In genomic region chr2:34770951-34771350, GRCm38 (mm10) we compare ENCODE assay signal across 8 mouse cellular contexts. TPM values are rescaled to one million over a fixed set of nuclear protein-coding genes. Genes with fewer than 3 reads are reported as not detected.
DNase-seq lines count a peak whose midpoint lies in the region; ATAC-seq and TF ChIP-seq lines count a peak whose summit lies in the region.

No protein-coding gene starts in this region.

- peaks cover 47% of the 10 kb centered on the region for H3K36me3 ChIP-seq in erythroblast, embryonic 14.5 days (ENCODE audit: control insufficient read depth)
- H3K36me3 ChIP-seq in spleen, adult 2 months (ENCODE audit: control insufficient read depth, insufficient read depth, low read length): peaks cover 25% of the 10 kb centered on the region
- H3K36me3 ChIP-seq in liver, embryonic 11.5 days (ENCODE audit: control insufficient read depth, insufficient read depth, low read length): peaks cover 26% of the 10 kb centered on the region
- peaks cover 7% of the 10 kb centered on the region for H3K36me3 ChIP-seq in stomach, postnatal 0 days (ENCODE audit: control insufficient read depth, insufficient read depth, low read length)

- no peaks in the 10 kb centered on the region for H3K27me3 ChIP-seq in erythroblast, embryonic 14.5 days (ENCODE audit: control insufficient read depth)
- no peaks in the 10 kb centered on the region for H3K27me3 ChIP-seq in spleen, adult 2 months (ENCODE audit: control insufficient read depth, insufficient read depth, low read length)
- H3K27me3 ChIP-seq in liver, embryonic 11.5 days (replicated peaks; ENCODE audit: control insufficient read depth, insufficient read depth, low read length): no peaks in the 10 kb centered on the region
- no peaks in the 10 kb centered on the region for H3K27me3 ChIP-seq in stomach, postnatal 0 days (ENCODE audit: control insufficient read depth, insufficient read depth, low read length)

- H3K4me3 ChIP-seq in erythroblast, embryonic 14.5 days (replicated peaks): peak overlapping the region; percentile 74
- peak overlapping the region; percentile 89 for H3K4me3 ChIP-seq in spleen, adult 2 months (ENCODE audit: extremely low read depth, insufficient read depth, insufficient read length)
- peak overlapping the region; percentile 99 for H3K4me3 ChIP-seq in liver, embryonic 11.5 days (ENCODE audit: low read depth, low read length)
- peak overlapping the region; percentile 85 for H3K4me3 ChIP-seq in stomach, postnatal 0 days (ENCODE audit: low read depth, low read length)

- no peak for ATAC-seq in erythroblast, adult 5-6 weeks (replicated peaks; ENCODE audit: low FRiP score, poor library complexity, severe bottlenecking)
- ATAC-seq in liver, embryonic 11.5 days (replicated peaks; ENCODE audit: low FRiP score): no peak
- no peak for ATAC-seq in stomach, postnatal 0 days (ENCODE audit: low FRiP score, low TSS enrichment)

- no peak for TF ChIP-seq CTCF in spleen, adult 2 months (IDR thresholded peaks at IDR 0.05; ENCODE audit: extremely low read depth, insufficient read depth, insufficient read length, insufficient replicate concordance)
- no peak for TF ChIP-seq CTCF in stomach, postnatal 0 days (IDR thresholded peaks at IDR 0.05; ENCODE audit: low read depth)

- H3K4me2 ChIP-seq in liver, embryonic 11.5 days: peak overlapping the region; percentile 72
- H3K4me2 ChIP-seq in stomach, postnatal 0 days (replicated peaks; ENCODE audit: low read depth): peak overlapping the region; percentile 48

- TF ChIP-seq POLR2A in spleen, adult 2 months (IDR thresholded peaks at IDR 0.05; ENCODE audit: low read depth, low read length): no peak

- H3K9me3 ChIP-seq in erythroblast, embryonic 14.5 days (ENCODE audit: control insufficient read depth, low read length): peaks cover 5% of the 10 kb centered on the region
- no peaks in the 10 kb centered on the region for H3K9me3 ChIP-seq in liver, embryonic 11.5 days (ENCODE audit: control insufficient read depth, low read length)
- no peaks in the 10 kb centered on the region for H3K9me3 ChIP-seq in stomach, postnatal 0 days (ENCODE audit: control insufficient read depth, low read length)

- TF ChIP-seq EP300 in stomach, postnatal 0 days (optimal IDR thresholded peaks at IDR 0.05): no peak

- H3K9ac ChIP-seq in liver, embryonic 11.5 days (ENCODE audit: low read depth, low read length): peak overlapping the region; percentile 95
- H3K9ac ChIP-seq in stomach, postnatal 0 days (ENCODE audit: low read length): peak overlapping the region; percentile 86

- peak overlapping the region; percentile 87 for H3K27ac ChIP-seq in spleen, adult 2 months (ENCODE audit: insufficient read depth, low read length)
- peak overlapping the region; percentile 84 for H3K27ac ChIP-seq in liver, embryonic 11.5 days (ENCODE audit: low read depth, low read length)
- H3K27ac ChIP-seq in stomach, postnatal 0 days (replicated peaks): peak overlapping the region; percentile 88

- peaks cover 41% of the 10 kb centered on the region for H3K4me1 ChIP-seq in erythroblast, embryonic 14.5 days (ENCODE audit: control insufficient read depth)
- peaks cover 9% of the 10 kb centered on the region for H3K4me1 ChIP-seq in spleen, adult 2 months (ENCODE audit: control insufficient read depth, insufficient read depth, insufficient read length)
- peaks cover 32% of the 10 kb centered on the region for H3K4me1 ChIP-seq in liver, embryonic 11.5 days (replicated peaks; ENCODE audit: control insufficient read depth, insufficient read depth, low read length)
- H3K4me1 ChIP-seq in stomach, postnatal 0 days (replicated peaks; ENCODE audit: control insufficient read depth, insufficient read depth): peaks cover 5% of the 10 kb centered on the region

- no peak for DNase-seq in spleen, adult 2 months (ENCODE audit: low read depth in 1 of 2, low spot score in 2 of 2)
- DNase-seq in spleen, adult 12 weeks (ENCODE audit: low spot score): no peak
- DNase-seq in liver, embryonic 11.5 days (ENCODE audit: low spot score): no peak
- no peak for DNase-seq in stomach, postnatal 0 days (ENCODE audit: low spot score)
- DNase-seq in right cerebral cortex, postnatal 4 days: no peak
- DNase-seq in adrenal gland, adult 18-20 months (ENCODE audit: low spot score in 2 of 2): no peak

- under 1% methylated on average over 6 of the region's 6 CpGs for whole genome bisulfite sequencing in spleen, adult 2 months
- WGBS in liver, embryonic 11.5 days: 5% methylated on average over 6 of the region's 6 CpGs
- 0% methylated on average over 6 of the region's 6 CpGs for whole genome bisulfite sequencing in stomach, postnatal 0 days

RNA-seq across cellular contexts. Expression of gene Hspa5, which starts 0.8 kb away (rescaled TPM):
- 8.1 and 12.3 TPM in 2 replicates for polyA plus RNA-seq in erythroblast, embryonic 14.5 days (2012)
- total RNA-seq in erythroblast, adult 5-6 weeks (2015; ENCODE audit: low replicate concordance): 229 and 240 TPM in 2 replicates
- 904 and 907 TPM in 2 replicates for total RNA-seq in erythroblast, adult 5-6 weeks (2017; ENCODE audit: low replicate concordance)
- polyA plus RNA-seq in spleen, adult 2 months (2012; rRNA removed): 432 and 723 TPM in 2 replicates
- 964 and 1,028 TPM in 2 replicates for polyA plus RNA-seq in liver, embryonic 11.5 days (2014; fragmentation: Nextera tagmentation; extraction: Ambion mirVana)
- 767 and 830 TPM in 2 replicates for polyA plus RNA-seq in stomach, postnatal 0 days (2015; fragmentation: Nextera tagmentation; extraction: Ambion mirVana)
- 100 to 1,000 TPM; 686 to 689 TPM for total RNA-seq in adrenal gland, adult 18-20 months (2021)

RNA-seq across cellular contexts. Expression of gene Gapvd1, which starts 15.9 kb away (rescaled TPM):
- polyA plus RNA-seq in erythroblast, embryonic 14.5 days (2012): 3.0 and 5.0 TPM in 2 replicates
- total RNA-seq in erythroblast, adult 5-6 weeks (2015; ENCODE audit: low replicate concordance): 308 and 329 TPM in 2 replicates
- 761 and 1,292 TPM in 2 replicates for total RNA-seq in erythroblast, adult 5-6 weeks (2017; ENCODE audit: low replicate concordance)
- 13.1 and 15.3 TPM in 2 replicates for polyA plus RNA-seq in spleen, adult 2 months (2012; rRNA removed)
- polyA plus RNA-seq in liver, embryonic 11.5 days (2014; fragmentation: Nextera tagmentation; extraction: Ambion mirVana): 80.3 and 88.3 TPM in 2 replicates
- polyA plus RNA-seq in stomach, postnatal 0 days (2015; fragmentation: Nextera tagmentation; extraction: Ambion mirVana): 40.9 and 41.3 TPM in 2 replicates
- 10 to 100 TPM; 51.6 to 66.8 TPM for total RNA-seq in adrenal gland, adult 18-20 months (2021)

RNA-seq across cellular contexts. Expression of gene Rabepk, which starts 28.8 kb away (rescaled TPM):
- 0.81 and 1.1 TPM in 2 replicates for polyA plus RNA-seq in erythroblast, embryonic 14.5 days (2012)
- 1.2 and 7.1 TPM in 2 replicates for total RNA-seq in erythroblast, adult 5-6 weeks (2015; ENCODE audit: low replicate concordance)
- 10.1 and 10.2 TPM in 2 replicates for total RNA-seq in erythroblast, adult 5-6 weeks (2017; ENCODE audit: low replicate concordance)
- 16.7 and 22.7 TPM in 2 replicates for polyA plus RNA-seq in spleen, adult 2 months (2012; rRNA removed)
- polyA plus RNA-seq in liver, embryonic 11.5 days (2014; fragmentation: Nextera tagmentation; extraction: Ambion mirVana): 43.5 and 56.5 TPM in 2 replicates
- polyA plus RNA-seq in stomach, postnatal 0 days (2015; fragmentation: Nextera tagmentation; extraction: Ambion mirVana): 23.5 and 24.6 TPM in 2 replicates
- total RNA-seq in adrenal gland, adult 18-20 months (2021): 10 to 100 TPM; 23.9 to 26.7 TPM

RNA-seq across cellular contexts. Expression of gene Fbxw2, which starts 55.2 kb away (rescaled TPM):
- 3.9 and 5.1 TPM in 2 replicates for polyA plus RNA-seq in erythroblast, embryonic 14.5 days (2012)
- total RNA-seq in erythroblast, adult 5-6 weeks (2015; ENCODE audit: low replicate concordance): 104 and 121 TPM in 2 replicates
- 178 and 181 TPM in 2 replicates for total RNA-seq in erythroblast, adult 5-6 weeks (2017; ENCODE audit: low replicate concordance)
- 29.2 and 29.8 TPM in 2 replicates for polyA plus RNA-seq in spleen, adult 2 months (2012; rRNA removed)
- polyA plus RNA-seq in liver, embryonic 11.5 days (2014; fragmentation: Nextera tagmentation; extraction: Ambion mirVana): 78.7 and 81.2 TPM in 2 replicates
- polyA plus RNA-seq in stomach, postnatal 0 days (2015; fragmentation: Nextera tagmentation; extraction: Ambion mirVana): 54.2 and 56.3 TPM in 2 replicates
- total RNA-seq in adrenal gland, adult 18-20 months (2021): 10 to 100 TPM; 66.5 to 68.9 TPM

Comparison
In these comparisons a context has a peak if more than half of its experiments do, and no peak if none do; other contexts are left out.
1. RNA of gene Hspa5, which starts 0.8 kb away (polyA plus RNA-seq): 964 to 1,028 TPM in liver, embryonic 11.5 days, 767 to 830 TPM in stomach, postnatal 0 days and 432 to 723 TPM in spleen, adult 2 months; 8.1 to 12.3 TPM in erythroblast, embryonic 14.5 days; every median in the first group is over 10 times any median in the second.
2. Peak in every context shown above with its lines, with median percentiles within 50 percentile points of each other: H3K4me3 ChIP-seq and H3K27ac ChIP-seq.